25 mouse cellular contexts compared by ENCODE assay signal in the genomic region with DNA sequence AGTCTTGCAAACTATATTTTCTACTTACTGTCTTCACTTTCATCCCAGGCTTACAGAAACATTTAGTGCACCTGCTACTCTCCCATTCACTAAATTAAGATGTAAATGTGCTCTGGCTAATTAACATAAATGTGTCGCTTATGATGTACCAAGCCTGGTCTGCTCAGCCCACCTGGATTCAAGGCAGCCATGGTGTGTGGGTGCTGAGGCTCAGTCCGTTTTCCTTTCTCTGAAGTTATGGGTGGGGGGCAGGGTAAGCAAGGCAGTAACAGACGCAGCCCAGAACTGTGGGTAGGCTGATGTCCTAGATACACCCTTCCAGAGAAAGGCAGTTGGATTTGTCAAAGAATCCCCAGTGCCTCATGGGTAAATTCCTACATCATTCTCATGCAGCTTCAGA.
DNase-seq lines count a peak whose midpoint lies in the region; ATAC-seq lines count a peak whose summit lies in the region.
"Had no signal": no experiment of that assay in that cellular context is flagged by ENCODE, and none has a peak within 500 bp of the region (broad histone marks: within the 10 kb centered on the region; RNA-seq: fewer than 3 reads in every experiment).

No protein-coding gene starts in this region.

- no peak overlapping the region for H3K9ac ChIP-seq in midbrain, embryonic 13.5 days (replicated peaks)
- H3K9ac ChIP-seq: embryonic facial prominence, embryonic 13.5 days; forebrain, embryonic 12.5 days; forebrain, embryonic 15.5 days; hindbrain, embryonic 12.5 days; hindbrain, embryonic 15.5 days had no signal

- H3K4me3 ChIP-seq in midbrain, embryonic 10.5 days: no peak overlapping the region
- no peak overlapping the region for H3K4me3 ChIP-seq in midbrain, embryonic 13.5 days (replicated peaks)
- H3K4me3 ChIP-seq: embryonic facial prominence, embryonic 10.5 days; embryonic facial prominence, embryonic 13.5 days; erythroblast, embryonic 14.5 days; forebrain, embryonic 12.5 days; forebrain, embryonic 15.5 days; gastrocnemius, adult 2 months; hindbrain, embryonic 12.5 days; hindbrain, embryonic 15.5 days had no signal

- WGBS in midbrain, embryonic 10.5 days: 88% methylated on average over 3 of the region's 3 CpGs
- WGBS in midbrain, embryonic 13.5 days: 83% methylated on average over 3 of the region's 3 CpGs

- H3K4me1 ChIP-seq in midbrain, embryonic 10.5 days: peaks cover 24% of the 10 kb centered on the region
- 0 out of 2 replicates have a peak, but pooled peaks cover 3% of the 10 kb centered on the region for H3K4me1 ChIP-seq in midbrain, embryonic 13.5 days (replicated peaks)
- H3K4me1 ChIP-seq: forebrain, embryonic 15.5 days; hindbrain, embryonic 15.5 days had no signal

- H3K4me2 ChIP-seq in midbrain, embryonic 13.5 days (replicated peaks): no peak overlapping the region
- H3K4me2 ChIP-seq: embryonic facial prominence, embryonic 13.5 days; forebrain, embryonic 12.5 days; forebrain, embryonic 15.5 days; heart, embryonic 11.5 days; hindbrain, embryonic 12.5 days; hindbrain, embryonic 15.5 days had no signal

- no peaks in the 10 kb centered on the region for H3K27me3 ChIP-seq in midbrain, embryonic 10.5 days (ENCODE audit: low read depth, poor library complexity, severe bottlenecking)
- H3K27me3 ChIP-seq in midbrain, embryonic 13.5 days: no peaks in the 10 kb centered on the region
- H3K27me3 ChIP-seq: embryonic facial prominence, embryonic 13.5 days; forebrain, embryonic 12.5 days; forebrain, embryonic 15.5 days; hindbrain, embryonic 12.5 days; hindbrain, embryonic 15.5 days had no signal

- H3K9me3 ChIP-seq in midbrain, embryonic 10.5 days (replicated peaks): no peaks in the 10 kb centered on the region
- no peaks in the 10 kb centered on the region for H3K9me3 ChIP-seq in midbrain, embryonic 13.5 days
- H3K9me3 ChIP-seq: embryonic facial prominence, embryonic 10.5 days; embryonic facial prominence, embryonic 13.5 days; forebrain, embryonic 12.5 days; forebrain, embryonic 15.5 days; hindbrain, embryonic 12.5 days; hindbrain, embryonic 15.5 days had no signal

- no peaks in the 10 kb centered on the region for H3K36me3 ChIP-seq in midbrain, embryonic 10.5 days
- no peaks in the 10 kb centered on the region for H3K36me3 ChIP-seq in midbrain, embryonic 13.5 days
- H3K36me3 ChIP-seq: embryonic facial prominence, embryonic 10.5 days; embryonic facial prominence, embryonic 13.5 days; forebrain, embryonic 12.5 days; forebrain, embryonic 15.5 days; hindbrain, embryonic 12.5 days; hindbrain, embryonic 15.5 days had no signal

- H3K27ac ChIP-seq in midbrain, embryonic 10.5 days (replicated peaks): 0 out of 2 replicates have a peak overlapping the region, but pooled peaks have one; percentile 38
- H3K27ac ChIP-seq in midbrain, embryonic 13.5 days: no peak overlapping the region
- H3K27ac ChIP-seq: embryonic facial prominence, embryonic 10.5 days; embryonic facial prominence, embryonic 13.5 days; forebrain, embryonic 12.5 days; forebrain, embryonic 15.5 days; gastrocnemius, adult 2 months; hindbrain, embryonic 12.5 days; hindbrain, embryonic 15.5 days had no signal

- DNase-seq in midbrain, embryonic 10.5 days (ENCODE audit: low spot score): no peak
- DNase-seq in right cerebral cortex, postnatal 36 days (ENCODE audit: low spot score in 2 of 2): peak; percentile 6 to 33
- DNase-seq in right cerebral cortex, postnatal 10 days (ENCODE audit: low spot score in 2 of 2): no peak
- DNase-seq in telencephalon, adult 2 months (ENCODE audit: low read depth, low spot score): peak; percentile 21
- DNase-seq in thymus, adult 18-20 months: no peak
- DNase-seq: adrenal gland, adult 2 months; adrenal gland, postnatal 14 days; cerebellum, adult 11-12 months; cerebellum, adult 8-10 months; cerebellum, postnatal 10 days; cerebellum, postnatal 36 days; embryo, embryonic 11 days; gastrocnemius, adult 2 months; gastrocnemius, postnatal 14 days; heart, adult 11 months had no signal

- no peak for ATAC-seq in midbrain, embryonic 13.5 days
- ATAC-seq: CD4-positive, CD25-positive, alpha-beta regulatory T cell, adult 4 months; forebrain, embryonic 15.5 days had no signal

Comparison
In these comparisons a context has a peak if more than half of its experiments do, and no peak if none do; other contexts are left out.
1. DNase-seq: peak in right cerebral cortex, postnatal 36 days (2 of 2) and telencephalon, adult 2 months (single experiment); none in midbrain, embryonic 10.5 days (single experiment), right cerebral cortex, postnatal 10 days (0 of 2) and thymus, adult 18-20 months (0 of 2).